Mouse (Mus musculus) ovary, adult 10 weeks (tissue): ENCODE data around the gene Gns. TPM values are rescaled to one million over a fixed set of nuclear protein-coding genes. Genes with fewer than 3 reads are reported as not detected.

Source experiments
- polyA plus RNA-seq: library from polyadenylated mRNA; stranded (reverse); fragments of 350-450 nt; fragmentation: Illumina TruSeq; extraction: RNeasy Lipid Tissue Mini Kit (QIAGEN cat#74804); gene quantifications from one replicate; pipeline ENCODE4 v1.2.3, GENCODE M21; 2014

The Gns gene
- polyA plus RNA-seq, result 71.8 TPM

GRCm38 (mm10) chr10:121364801-121365564 is at the start of gene Gns:
TSS of gene Gns (plus strand) at chr10:121365090.

DNA sequence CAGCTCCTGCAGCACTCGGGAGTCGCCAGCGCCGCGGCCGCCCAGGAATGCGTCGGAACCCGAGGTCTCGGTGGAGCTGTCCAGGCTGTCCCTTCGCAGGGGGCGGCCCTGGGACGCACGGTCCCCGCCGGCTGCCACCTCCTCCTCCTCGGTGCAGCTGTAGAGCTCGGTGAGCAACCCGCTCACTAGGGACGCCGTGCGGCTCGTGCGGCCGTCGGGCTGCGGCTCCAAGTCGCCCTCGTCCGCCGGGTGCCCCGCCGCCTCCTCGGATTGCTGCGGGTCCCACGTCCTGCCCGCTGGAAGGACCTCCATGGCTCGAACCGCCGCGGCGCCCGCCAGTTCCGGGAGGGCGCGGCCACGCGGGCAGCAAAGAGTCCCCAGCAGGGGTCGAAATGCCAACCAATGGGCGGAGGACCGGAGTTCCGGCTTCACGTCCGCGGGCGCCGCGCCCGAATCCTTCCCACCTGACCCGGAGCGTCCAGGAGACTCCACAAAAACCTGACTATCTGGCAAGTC is 13.8 kb upstream of the Gns start, which contains the start of gene Tbc1d30:
Tbc1d30 (minus strand) TSS at position 213 of the 516 bp plus-strand sequence.

Other genes starting within 250 kb of the Gns start
- gene Tbc1d30, start 13.8 kb upstream of the Gns start, polyA plus RNA-seq, result 4.3 TPM
- gene Rassf3, start 111.3 kb downstream of the Gns start, polyA plus RNA-seq, result 41.2 TPM
- gene Tbk1, start 221.7 kb downstream of the Gns start, polyA plus RNA-seq, result 54.4 TPM